21 mouse cellular contexts compared by ENCODE assay signal in genomic region chr1:160799972-160800371, GRCm38 (mm10). TPM values are rescaled to one million over a fixed set of nuclear protein-coding genes. Genes with fewer than 3 reads are reported as not detected.
DNase-seq lines count a peak whose midpoint lies in the region; ATAC-seq and TF ChIP-seq lines count a peak whose summit lies in the region.
"Had no signal": no experiment of that assay in that cellular context is flagged by ENCODE, and none has a peak within 500 bp of the region (broad histone marks: within the 10 kb centered on the region; RNA-seq: fewer than 3 reads in every experiment).

No protein-coding gene starts in this region.

- no peaks in the 10 kb centered on the region for H3K4me1 ChIP-seq in forebrain, postnatal 0 days (ENCODE audit: insufficient read depth)
- H3K4me1 ChIP-seq in forebrain, embryonic 12.5 days, result no peaks in the 10 kb centered on the region
- H3K4me1 ChIP-seq: forebrain, embryonic 10.5 days; hindbrain, embryonic 13.5 days; midbrain, embryonic 12.5 days had no signal

- peak; percentile 50 for ATAC-seq in forebrain, postnatal 0 days
- ATAC-seq in forebrain, embryonic 12.5 days (ENCODE audit: low FRiP score), result no peak

- TF ChIP-seq CTCF in forebrain, postnatal 0 days (IDR thresholded peaks at IDR 0.05; ENCODE audit: low read depth), result no peak

- intact Hi-C loops in left cerebral cortex, postnatal 14 days (cut with DNase I), result no loop called here
- intact Hi-C loops in left cerebral cortex, postnatal 36 days (cut with DNase I), result no loop called here

- H3K36me3 ChIP-seq in forebrain, postnatal 0 days (ENCODE audit: insufficient read depth), result no peaks in the 10 kb centered on the region
- no peaks in the 10 kb centered on the region for H3K36me3 ChIP-seq in forebrain, embryonic 12.5 days (replicated peaks)
- H3K36me3 ChIP-seq: forebrain, embryonic 10.5 days; hindbrain, embryonic 13.5 days; midbrain, embryonic 12.5 days had no signal

- WGBS in forebrain, postnatal 0 days, result 85% methylated on average over 3 of the region's 3 CpGs
- WGBS in forebrain, embryonic 12.5 days, result 86% methylated on average over 3 of the region's 3 CpGs

- DNase-seq in forebrain, postnatal 0 days, result no peak
- peak; percentile 15 to 63 for DNase-seq in left cerebral cortex, postnatal 14 days (ENCODE audit: low spot score in 2 of 2)
- no peak for DNase-seq in left cerebral cortex, adult 11 months (ENCODE audit: low spot score)
- DNase-seq in NIH3T3 (ENCODE audit: low read depth), result peak; percentile 8
- peak; percentile 31 to 43 for DNase-seq in left cerebral cortex, postnatal 36 days (ENCODE audit: low spot score in 2 of 2)
- DNase-seq in ovary, postnatal 36 days (ENCODE audit: low spot score), result no peak
- no peak for DNase-seq in neural tube, embryonic 10.5 days (ENCODE audit: extremely low spot score, low spot score)
- DNase-seq: adrenal gland, postnatal 36 days; cerebellum, adult 11 months; cerebellum, adult 9-11 months; gastrocnemius, postnatal 25 days; heart, adult 2 months; kidney, adult 2 months; kidney, postnatal 14 days; lung, adult 18-20 months; lung, postnatal 10 days had no signal

- no peaks in the 10 kb centered on the region for H3K27me3 ChIP-seq in forebrain, postnatal 0 days (ENCODE audit: insufficient read depth, low read length)
- no peaks in the 10 kb centered on the region for H3K27me3 ChIP-seq in forebrain, embryonic 12.5 days
- H3K27me3 ChIP-seq: hindbrain, embryonic 13.5 days; midbrain, embryonic 12.5 days had no signal

- H3K9ac ChIP-seq in forebrain, postnatal 0 days, result no peak overlapping the region
- H3K9ac ChIP-seq in forebrain, embryonic 12.5 days, result no peak overlapping the region
- H3K9ac ChIP-seq: hindbrain, embryonic 13.5 days; midbrain, embryonic 12.5 days had no signal

- H3K9me3 ChIP-seq in forebrain, postnatal 0 days (ENCODE audit: low read length), result 0 out of 2 replicates have a peak, but pooled peaks cover 5% of the 10 kb centered on the region
- H3K9me3 ChIP-seq in forebrain, embryonic 12.5 days, result no peaks in the 10 kb centered on the region
- H3K9me3 ChIP-seq: forebrain, embryonic 10.5 days; hindbrain, embryonic 13.5 days; midbrain, embryonic 12.5 days had no signal

- H3K4me2 ChIP-seq in forebrain, postnatal 0 days (ENCODE audit: low read depth), result no peak overlapping the region
- H3K4me2 ChIP-seq in forebrain, embryonic 12.5 days, result no peak overlapping the region
- H3K4me2 ChIP-seq: hindbrain, embryonic 13.5 days; midbrain, embryonic 12.5 days had no signal

- no peak overlapping the region for H3K27ac ChIP-seq in forebrain, postnatal 0 days (ENCODE audit: low read depth, low read length)
- no peak overlapping the region for H3K27ac ChIP-seq in forebrain, embryonic 12.5 days
- H3K27ac ChIP-seq: forebrain, embryonic 10.5 days; heart, adult 2 months; hindbrain, embryonic 13.5 days; layer of hippocampus, adult 2 months; midbrain, embryonic 12.5 days had no signal

- H3K4me3 ChIP-seq in forebrain, postnatal 0 days (ENCODE audit: low read depth, low read length), result no peak overlapping the region
- no peak overlapping the region for H3K4me3 ChIP-seq in forebrain, embryonic 12.5 days (replicated peaks)
- H3K4me3 ChIP-seq: forebrain, embryonic 10.5 days; heart, adult 2 months; hindbrain, embryonic 13.5 days; layer of hippocampus, adult 2 months; midbrain, embryonic 12.5 days had no signal

RNA-seq across cellular contexts. Expression of gene Rabgap1l, which starts 7.0 kb away (rescaled TPM):
- total RNA-seq in forebrain, postnatal 0 days (2014; rRNA removed), result 117 and 140 TPM in 2 replicates
- polyA plus RNA-seq in forebrain, postnatal 0 days (2015; fragmentation: Nextera tagmentation; extraction: Ambion mirVana), result 19.0 and 27.4 TPM in 2 replicates
- polyA plus RNA-seq in forebrain, embryonic 12.5 days (2016; fragmentation: Nextera tagmentation; extraction: Ambion mirVana), result 18.7 and 19.6 TPM in 2 replicates
- total RNA-seq in left cerebral cortex, postnatal 14 days (2021), result 100 to 1,000 TPM; 170 to 171 TPM
- total RNA-seq in left cerebral cortex, postnatal 36 days (2021), result 100 to 1,000 TPM; 190 to 205 TPM

Comparison
In these comparisons a context has a peak if more than half of its experiments do, and no peak if none do; other contexts are left out.
1. DNase-seq: peak in left cerebral cortex, postnatal 14 days (2 of 2), NIH3T3 (single experiment) and left cerebral cortex, postnatal 36 days (2 of 2); none in forebrain, postnatal 0 days (single experiment), left cerebral cortex, adult 11 months (single experiment), ovary, postnatal 36 days (single experiment) and neural tube, embryonic 10.5 days (single experiment).